Mouse (Mus musculus) ES-Bruce4 (cell line): ENCODE results near the gene St8sia2. TPM values are rescaled to one million over a fixed set of nuclear protein-coding genes. Genes with fewer than 3 reads are reported as not detected.

Experiments
- H3K27ac ChIP-seq: 2 replicates; pipeline ENCODE4 v1.5.1; 2012; ENCODE audit warnings: low read length, inconsistent platforms; ENCODE audit not compliant: insufficient read depth
- H3K27me3 ChIP-seq: 2 replicates; pipeline ENCODE4 v1.6.1; 2012; ENCODE audit warnings: mild to moderate bottlenecking, low read length, inconsistent platforms; ENCODE audit not compliant: control insufficient read depth, poor library complexity, insufficient read depth, severe bottlenecking
- H3K36me3 ChIP-seq: 2 replicates; pipeline ENCODE4 v1.6.1; 2012; ENCODE audit warnings: inconsistent platforms, mild to moderate bottlenecking, low read length, moderate library complexity; ENCODE audit not compliant: control insufficient read depth, poor library complexity, insufficient read depth, severe bottlenecking
- H3K4me1 ChIP-seq: one replicate; pipeline ENCODE4 v1.8.1; 2011; ENCODE audit warnings: low read length; ENCODE audit not compliant: control insufficient read depth, insufficient read depth
- H3K4me3 ChIP-seq: 2 replicates; pipeline ENCODE4 v1.5.1; 2011; ENCODE audit warnings: low read depth, mild to moderate bottlenecking, low read length
- H3K9ac ChIP-seq: 2 replicates; pipeline ENCODE4 v1.6.1; 2012; ENCODE audit warnings: low read depth, mild to moderate bottlenecking, inconsistent platforms; ENCODE audit not compliant: poor library complexity, severe bottlenecking
- H3K9me3 ChIP-seq: replicated peaks from 2 replicates; pipeline ENCODE4 v1.6.1; 2012; ENCODE audit warnings: mild to moderate bottlenecking, low read length, inconsistent platforms; ENCODE audit not compliant: control insufficient read depth, poor library complexity, insufficient read depth, severe bottlenecking
- CTCF ChIP-seq: IDR thresholded peaks from one replicate; pipeline ENCODE4 v1.8.1; 2011; ENCODE audit warnings: low read depth, low read length
- EP300 ChIP-seq: IDR thresholded peaks from 2 replicates; pipeline ENCODE4 v1.6.1; 2011; ENCODE audit warnings: low read depth, low read length; ENCODE audit not compliant: insufficient read depth
- POLR2A ChIP-seq: IDR thresholded peaks from one replicate; pipeline ENCODE4 v1.8.1; 2011; ENCODE audit warnings: low read length; ENCODE audit not compliant: insufficient read depth
- polyA plus RNA-seq: library from polyadenylated mRNA; stranded (reverse); fragments of >200 nt; gene quantifications from 2 replicates; pipeline ENCODE4 v1.2.4, GENCODE M21; 2011; ENCODE audit warnings: low read depth; ENCODE audit not compliant: missing spikeins, insufficient read depth, insufficient read length

The St8sia2 gene
- polyA plus RNA-seq, 1 experiment = 0.81 TPM

- Histone ChIP-seq H3K4me1 (no peaks in the 10 kb centered on the region), H3K36me3 (no peaks in the 10 kb centered on the region), H3K27ac (no peak overlapping the region), H3K27me3 (no peaks in the 10 kb centered on the region), H3K4me3 (no peak overlapping the region), H3K9ac (no peak overlapping the region), H3K9me3 (no peaks in the 10 kb centered on the region)
- TF ChIP-seq EP300 (no peak), POLR2A (no peak), CTCF (no peak)
Measured at GRCm38 (mm10) chr7:73933036-73933435, 80.5 kb downstream of the St8sia2 start.

GRCm38 (mm10) chr7:73920921-73921485 lies 92.5 kb downstream of the St8sia2 start:
- no peaks in the 10 kb centered on the region for H3K36me3 ChIP-seq
- no peak overlapping the region for H3K9ac ChIP-seq
- H3K4me3 ChIP-seq = no peak overlapping the region
- no peaks in the 10 kb centered on the region for H3K27me3 ChIP-seq
- TF ChIP-seq POLR2A = no peak
- no peak for TF ChIP-seq CTCF
- no peak for TF ChIP-seq EP300
- no peak overlapping the region for H3K27ac ChIP-seq
- H3K9me3 ChIP-seq = no peaks in the 10 kb centered on the region
- no peaks in the 10 kb centered on the region for H3K4me1 ChIP-seq

- Histone ChIP-seq H3K36me3 (no peaks in the 10 kb centered on the region), H3K27me3 (no peaks in the 10 kb centered on the region), H3K4me1 (no peaks in the 10 kb centered on the region), H3K9ac (no peak overlapping the region), H3K4me3 (no peak overlapping the region), H3K9me3 (no peaks in the 10 kb centered on the region), H3K27ac (no peak overlapping the region)
- TF ChIP-seq CTCF = no peak
- no peak for TF ChIP-seq POLR2A
Measured at GRCm38 (mm10) chr7:73917633-73918311, 95.7 kb downstream of the St8sia2 start.

GRCm38 (mm10) chr7:73911899-73912298 lies 101.6 kb downstream of the St8sia2 start:
- H3K4me1 ChIP-seq = no peaks in the 10 kb centered on the region
- H3K27ac ChIP-seq = no peak overlapping the region
- H3K27me3 ChIP-seq = no peaks in the 10 kb centered on the region
- TF ChIP-seq POLR2A (no peak), EP300 (no peak), CTCF (no peak)
- H3K36me3 ChIP-seq = no peaks in the 10 kb centered on the region
- H3K9me3 ChIP-seq = no peaks in the 10 kb centered on the region
- no peak overlapping the region for H3K9ac ChIP-seq
- no peak overlapping the region for H3K4me3 ChIP-seq

DNA sequence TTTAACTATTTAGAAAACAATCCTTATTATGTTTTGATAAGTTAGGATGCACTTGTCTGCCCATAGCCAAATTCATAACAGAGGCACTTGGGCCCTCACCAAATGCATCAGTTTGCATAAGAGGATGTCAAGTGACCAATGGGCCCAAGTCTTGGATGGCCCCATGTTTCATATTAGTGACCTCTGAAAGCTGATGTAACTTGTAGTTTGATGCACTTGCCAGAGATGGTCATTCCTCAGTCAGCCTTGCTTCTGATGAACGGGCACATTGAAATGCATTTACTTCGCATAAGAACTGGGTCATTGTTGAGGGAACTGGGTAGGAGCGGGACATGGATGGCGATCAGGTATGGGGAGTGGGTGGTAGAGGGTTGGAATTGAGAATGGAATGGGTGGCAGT lies 102.6 kb downstream of the St8sia2 start:
- TF ChIP-seq POLR2A = no peak
- TF ChIP-seq CTCF = no peak
- TF ChIP-seq EP300 = no peak
- H3K9me3 ChIP-seq = no peaks in the 10 kb centered on the region
- H3K27me3 ChIP-seq = no peaks in the 10 kb centered on the region
- H3K4me3 ChIP-seq = no peak overlapping the region
- H3K9ac ChIP-seq = no peak overlapping the region
- H3K4me1 ChIP-seq = no peaks in the 10 kb centered on the region
- H3K27ac ChIP-seq = no peak overlapping the region
- no peaks in the 10 kb centered on the region for H3K36me3 ChIP-seq

DNA sequence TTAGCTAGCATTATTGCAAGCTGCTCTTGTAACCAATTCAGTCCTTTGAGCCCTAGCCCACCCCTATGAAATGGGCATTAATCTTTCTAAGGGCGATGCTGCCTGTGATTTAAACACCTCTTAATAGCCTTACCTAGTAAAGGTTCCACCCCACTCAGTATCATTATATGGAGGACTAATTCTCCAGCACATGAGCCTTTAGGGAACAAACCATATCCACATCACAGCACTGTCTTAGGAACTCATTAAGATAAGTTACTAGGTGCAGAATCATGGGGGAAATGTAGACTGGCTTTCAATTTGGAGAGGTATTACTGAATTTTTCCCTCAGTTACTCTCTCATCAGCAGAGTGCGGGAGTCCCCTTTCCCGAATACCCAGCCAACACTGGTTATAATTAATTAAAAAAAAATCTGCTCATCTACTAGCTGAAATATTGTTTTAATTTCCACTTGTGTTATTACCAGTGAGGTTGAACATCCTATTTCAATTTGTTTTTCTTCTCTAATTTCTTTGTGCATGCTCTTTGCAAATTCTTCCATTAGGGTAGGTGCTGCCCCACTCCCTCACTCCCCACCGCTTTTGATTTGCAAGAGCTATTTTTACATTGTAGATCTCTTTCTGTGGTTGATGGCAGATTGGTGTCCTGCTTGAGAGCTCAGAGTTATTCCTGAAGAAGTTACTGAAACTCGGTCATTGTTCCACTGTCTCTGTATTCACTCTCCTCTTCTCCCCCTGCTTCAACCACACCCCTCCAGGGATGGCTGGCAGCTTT lies 103.9 kb downstream of the St8sia2 start:
- Histone ChIP-seq H3K4me3 (no peak overlapping the region), H3K9me3 (no peaks in the 10 kb centered on the region), H3K4me1 (no peaks in the 10 kb centered on the region), H3K27me3 (no peaks in the 10 kb centered on the region), H3K27ac (no peak overlapping the region), H3K36me3 (no peaks in the 10 kb centered on the region), H3K9ac (no peak overlapping the region)
- TF ChIP-seq CTCF = no peak
- no peak for TF ChIP-seq POLR2A
- TF ChIP-seq EP300 = no peak
